Comparison of ENCODE assay signal across 13 mouse cellular contexts in genomic region chr15:84481259-84481877, GRCm38 (mm10). TPM values are rescaled to one million over a fixed set of nuclear protein-coding genes. Genes with fewer than 3 reads are reported as not detected.
DNase-seq lines count a peak whose midpoint lies in the region; ATAC-seq and TF ChIP-seq lines count a peak whose summit lies in the region.
"Had no signal": no experiment of that assay in that cellular context is flagged by ENCODE, and none has a peak within 500 bp of the region (broad histone marks: within the 10 kb centered on the region; RNA-seq: fewer than 3 reads in every experiment).

No protein-coding gene starts in this region.

- no peak overlapping the region for H3K27ac ChIP-seq in hindbrain, embryonic 12.5 days
- H3K27ac ChIP-seq in kidney, embryonic 15.5 days, result peak overlapping the region; percentile 66
- peak overlapping the region; percentile 30; the same call in 1 of the 2 replicates for H3K27ac ChIP-seq in midbrain, embryonic 13.5 days
- H3K27ac ChIP-seq: left cerebral cortex, adult 2 months had no signal

- peak; percentile 65 for DNase-seq in brain, embryonic 14.5 days (ENCODE audit: low read depth)
- DNase-seq in right cerebral cortex, adult 2 months (ENCODE audit: low spot score in 2 of 2), result no peak
- no peak for DNase-seq in spleen, adult 12 weeks (ENCODE audit: low spot score)
- DNase-seq in thymus, postnatal 0 days (ENCODE audit: low spot score), result no peak
- DNase-seq: adrenal gland, postnatal 25 days; cerebellum, adult 11-12 months; gastrocnemius, postnatal 10 days; right cerebral cortex, postnatal 4 days had no signal

- TF ChIP-seq CTCF in brain, embryonic 14.5 days (IDR thresholded peaks at IDR 0.05; ENCODE audit: borderline replicate concordance, extremely low read depth, insufficient read depth, insufficient read length), result no peak

- ATAC-seq in hindbrain, embryonic 12.5 days (ENCODE audit: low FRiP score), result 0 out of 2 replicates have a peak, but pooled peaks have one; percentile 30
- peak; percentile 68 for ATAC-seq in kidney, embryonic 15.5 days (replicated peaks; ENCODE audit: low FRiP score)
- 0 out of 2 replicates have a peak, but pooled peaks have one; percentile 29 for ATAC-seq in midbrain, embryonic 13.5 days

- peaks cover 14% of the 10 kb centered on the region; the same call in 1 of the 2 replicates for H3K27me3 ChIP-seq in hindbrain, embryonic 12.5 days
- peaks cover 15% of the 10 kb centered on the region for H3K27me3 ChIP-seq in kidney, embryonic 15.5 days
- H3K27me3 ChIP-seq in midbrain, embryonic 13.5 days, result 0 out of 2 replicates have a peak, but pooled peaks cover 3% of the 10 kb centered on the region

- peaks cover 33% of the 10 kb centered on the region for H3K4me1 ChIP-seq in hindbrain, embryonic 12.5 days
- peaks cover 42% of the 10 kb centered on the region for H3K4me1 ChIP-seq in kidney, embryonic 15.5 days
- H3K4me1 ChIP-seq in midbrain, embryonic 13.5 days (replicated peaks), result peaks cover 35% of the 10 kb centered on the region

- 0 out of 2 replicates have a peak, but pooled peaks cover 4% of the 10 kb centered on the region for H3K9me3 ChIP-seq in hindbrain, embryonic 12.5 days (replicated peaks)
- H3K9me3 ChIP-seq in kidney, embryonic 15.5 days (replicated peaks), result no peaks in the 10 kb centered on the region
- no peaks in the 10 kb centered on the region for H3K9me3 ChIP-seq in midbrain, embryonic 13.5 days

- H3K4me2 ChIP-seq in hindbrain, embryonic 12.5 days (replicated peaks), result no peak overlapping the region
- H3K4me2 ChIP-seq in kidney, embryonic 15.5 days, result 0 out of 2 replicates have a peak overlapping the region, but pooled peaks have one; percentile 19
- no peak overlapping the region for H3K4me2 ChIP-seq in midbrain, embryonic 13.5 days (replicated peaks)
- H3K4me2 ChIP-seq: heart, embryonic 11.5 days had no signal

- no peak for TF ChIP-seq POLR2A in brain, embryonic 14.5 days (IDR thresholded peaks at IDR 0.05; ENCODE audit: borderline replicate concordance, extremely low read depth, insufficient read depth, insufficient read length, poor library complexity, severe bottlenecking)

- no peak overlapping the region for H3K9ac ChIP-seq in hindbrain, embryonic 12.5 days
- no peak overlapping the region for H3K9ac ChIP-seq in kidney, embryonic 15.5 days
- no peak overlapping the region for H3K9ac ChIP-seq in midbrain, embryonic 13.5 days (replicated peaks)

- H3K4me3 ChIP-seq in hindbrain, embryonic 12.5 days, result no peak overlapping the region
- no peak overlapping the region for H3K4me3 ChIP-seq in kidney, embryonic 15.5 days (replicated peaks)
- H3K4me3 ChIP-seq in midbrain, embryonic 13.5 days (replicated peaks), result no peak overlapping the region
- H3K4me3 ChIP-seq: left cerebral cortex, adult 2 months had no signal

- no peaks in the 10 kb centered on the region for H3K36me3 ChIP-seq in hindbrain, embryonic 12.5 days
- H3K36me3 ChIP-seq in kidney, embryonic 15.5 days, result no peaks in the 10 kb centered on the region
- no peaks in the 10 kb centered on the region for H3K36me3 ChIP-seq in midbrain, embryonic 13.5 days

- WGBS in hindbrain, embryonic 12.5 days, result 55% methylated on average over 13 of the region's 13 CpGs
- 39% methylated on average over 13 of the region's 13 CpGs for WGBS in kidney, embryonic 15.5 days
- WGBS in midbrain, embryonic 13.5 days, result 38% methylated on average over 13 of the region's 13 CpGs

RNA-seq across cellular contexts. Expression of gene Shisal1, which starts 34.5 kb away (rescaled TPM):
- polyA plus RNA-seq in brain, embryonic 14.5 days (2012; rRNA removed), result 28.5 and 36.5 TPM in 2 replicates
- 9.4 and 10.8 TPM in 2 replicates for polyA plus RNA-seq in hindbrain, embryonic 12.5 days (2016; fragmentation: Nextera tagmentation; extraction: Ambion mirVana)
- polyA plus RNA-seq in kidney, embryonic 15.5 days (2015; fragmentation: Nextera tagmentation; extraction: Ambion mirVana), result 2.5 and 2.6 TPM in 2 replicates
- 10.8 and 11.1 TPM in 2 replicates for polyA plus RNA-seq in midbrain, embryonic 13.5 days (2015; fragmentation: Nextera tagmentation; extraction: Ambion mirVana)
- polyA plus RNA-seq in thymus, postnatal 0 days (2015; fragmentation: Nextera tagmentation; extraction: Ambion mirVana), result 3.0 and 3.1 TPM in 2 replicates
